Mouse (Mus musculus): Measurements from ENCODE around the gene Tbc1d1.

Gene Tbc1d1

GRCm38 (mm10) chr5:64382451-64383057, 226.4 kb downstream of the Tbc1d1 start:
- no peak for DNase-seq (ENCODE audit: low read depth, low spot score)

GRCm38 (mm10) chr5:64383215-64383614, 227.1 kb downstream of the Tbc1d1 start:
- no peak for DNase-seq (ENCODE audit: low read depth, low spot score)

GRCm38 (mm10) chr5:64384546-64384945, 228.4 kb downstream of the Tbc1d1 start:
- no peak for DNase-seq (ENCODE audit: low read depth, low spot score)

- no peak for DNase-seq (ENCODE audit: low read depth, low spot score)
Observed at GRCm38 (mm10) chr5:64386996-64387395, 230.9 kb downstream of the Tbc1d1 start.

DNA sequence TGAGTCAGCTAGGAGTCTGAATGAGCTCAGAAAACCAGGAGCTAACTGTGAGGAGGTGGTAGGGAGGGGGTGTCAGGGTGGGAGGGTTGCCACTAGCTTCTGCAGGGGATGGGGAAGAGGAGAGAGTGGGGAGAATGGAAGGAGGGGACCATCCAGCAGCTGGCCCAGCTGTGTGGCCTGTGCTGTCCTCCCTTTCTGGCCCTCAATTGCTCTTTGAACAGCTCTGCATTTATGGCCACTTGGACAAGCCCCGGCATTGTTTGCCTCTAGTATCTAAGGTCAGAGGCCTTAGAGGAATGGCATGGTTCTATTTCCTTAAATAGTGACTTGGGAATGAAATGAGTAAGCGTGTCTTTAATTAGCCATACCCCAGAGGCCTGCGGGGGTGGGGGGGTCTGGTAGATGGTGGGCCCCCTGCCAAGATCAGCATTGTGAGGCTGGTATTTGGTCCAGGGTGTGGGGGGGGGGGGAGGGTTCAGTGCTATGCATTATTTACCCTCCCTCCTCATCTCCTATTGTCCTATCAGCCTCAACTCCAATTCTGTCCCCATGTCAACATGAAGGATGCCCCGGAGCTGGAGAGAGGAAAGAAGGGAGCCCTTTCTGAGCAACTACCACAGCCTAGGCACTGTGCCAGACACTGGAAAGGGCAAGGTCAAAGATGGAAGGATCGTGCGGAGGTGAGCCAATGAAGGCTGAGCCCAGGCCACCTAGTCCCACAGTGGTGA, 233.3 kb downstream of the Tbc1d1 start:
- no peak for DNase-seq (ENCODE audit: low read depth, low spot score)

DNA sequence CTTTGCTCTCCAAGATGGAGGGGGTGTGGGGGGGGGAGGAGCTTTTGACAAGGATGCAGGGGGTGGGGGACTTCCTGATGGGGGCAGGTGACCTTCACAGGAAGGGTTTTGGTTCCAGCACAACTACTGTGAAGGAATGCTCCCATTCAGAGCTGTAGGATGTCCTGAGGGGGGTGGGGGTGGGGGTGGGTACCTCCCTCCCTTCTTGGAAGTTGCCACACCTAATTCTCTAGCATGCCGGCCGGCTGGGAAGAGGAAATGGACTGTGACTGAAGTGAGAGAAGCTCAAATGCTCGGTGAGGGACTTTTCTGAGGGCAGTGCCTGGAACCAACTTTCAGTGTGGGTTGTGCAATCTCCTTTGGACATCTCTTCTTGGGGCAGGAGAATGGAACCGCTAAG, 235.2 kb downstream of the Tbc1d1 start:
- DNase-seq (ENCODE audit: low read depth, low spot score) = no peak

DNA sequence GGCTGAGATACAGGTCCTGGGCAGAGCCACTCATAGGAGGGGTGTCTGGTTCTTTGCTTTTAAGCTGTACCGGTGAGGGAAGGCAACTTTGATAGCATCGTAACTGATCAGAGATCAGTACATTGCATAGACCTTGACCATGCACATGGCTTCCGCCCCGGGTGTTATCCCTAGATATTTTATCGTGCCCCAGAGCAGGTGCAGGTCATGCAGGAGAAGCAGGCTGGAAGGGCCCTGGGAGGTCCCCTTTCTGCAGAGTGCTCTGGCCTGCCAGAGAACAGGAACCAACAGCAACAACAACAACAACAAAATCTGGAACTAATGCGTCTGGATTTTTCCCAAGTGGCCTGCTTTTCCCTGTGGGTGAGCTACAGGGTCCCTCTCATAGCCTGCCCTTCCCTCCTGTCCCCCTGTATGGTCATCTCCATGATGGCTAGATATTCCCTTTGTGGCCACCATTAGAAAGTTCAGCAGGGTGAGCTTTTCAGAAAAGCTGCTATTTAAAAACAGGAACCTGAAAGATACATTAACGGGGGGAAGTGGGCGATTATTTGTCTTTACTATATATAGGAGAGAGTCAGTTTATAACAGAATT, 236.4 kb downstream of the Tbc1d1 start:
- no peak for DNase-seq (ENCODE audit: low read depth, low spot score)

DNA sequence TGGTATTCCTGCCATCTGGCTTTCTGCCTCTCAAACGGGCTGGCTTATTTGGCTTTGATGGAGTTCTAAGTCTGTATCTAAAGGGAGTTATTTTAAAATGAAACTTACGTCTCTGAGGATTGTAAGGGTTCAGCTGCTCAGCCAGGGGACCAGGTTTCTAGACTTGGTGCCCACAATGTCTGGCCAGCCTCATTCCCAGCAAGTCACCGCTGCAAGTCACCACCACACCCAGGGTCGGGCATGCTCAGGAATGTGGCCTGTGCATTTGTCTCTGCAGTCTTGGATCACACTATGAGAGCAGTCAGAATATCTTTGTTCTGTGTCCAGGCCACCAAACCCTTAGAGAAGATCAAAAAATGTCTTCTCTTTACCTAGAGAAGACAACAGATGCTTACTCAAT, 237.4 kb downstream of the Tbc1d1 start:
- DNase-seq (ENCODE audit: low read depth, low spot score) = no peak

- DNase-seq (ENCODE audit: low read depth, low spot score) = no peak
Observed at GRCm38 (mm10) chr5:64398155-64398554, 242.1 kb downstream of the Tbc1d1 start.

GRCm38 (mm10) chr5:64400742-64401141, 244.6 kb downstream of the Tbc1d1 start:
- no peak for DNase-seq (ENCODE audit: low read depth, low spot score)
